Mouse (Mus musculus) midbrain, embryonic 11.5 days (tissue): ENCODE results near the gene Galnt17. TPM values are rescaled to one million over a fixed set of nuclear protein-coding genes. Genes with fewer than 3 reads are reported as not detected.
A peak's percentile ranks its signal among the peaks of the same experiment; 100 is the strongest.

Experiments used
- ATAC-seq: fragments of 200-750 bp; cut with Nextera tagmentation; 2 replicates; pipeline ENCODE4 v1.8.0; 2017; ENCODE audit warnings: moderate TSS enrichment, moderate library complexity; ENCODE audit not compliant: low FRiP score
- DNase-seq: peaks from one replicate; pipeline ENCODE4 v3.0.0; 2015; ENCODE audit warnings: low spot score; ENCODE audit errors: missing footprints
- H3K27ac ChIP-seq: fragments of 300-500 bp; sonication (generic); 2 replicates; pipeline ENCODE4 v1.5.1; 2014; ENCODE audit warnings: low read depth, low read length
- H3K27me3 ChIP-seq: fragments of 300-500 bp; sonication (generic); 2 replicates; pipeline ENCODE4 v1.6.1; 2014; ENCODE audit warnings: mild to moderate bottlenecking, low read length, moderate library complexity, mixed read lengths; ENCODE audit not compliant: control insufficient read depth, insufficient read depth
- H3K36me3 ChIP-seq: fragments of 300-500 bp; sonication (generic); 2 replicates; pipeline ENCODE4 v1.6.1; 2014; ENCODE audit warnings: mild to moderate bottlenecking, low read length, moderate library complexity, mixed read lengths; ENCODE audit not compliant: control insufficient read depth, insufficient read depth
- H3K4me1 ChIP-seq: fragments of 300-500 bp; sonication (generic); 2 replicates; pipeline ENCODE4 v1.6.1; 2014; ENCODE audit warnings: low read length; ENCODE audit not compliant: control insufficient read depth, insufficient read depth
- H3K4me2 ChIP-seq: fragments of 300-500 bp; sonication (generic); 2 replicates; pipeline ENCODE4 v1.6.1; 2014; ENCODE audit warnings: mild to moderate bottlenecking, moderate library complexity
- H3K4me3 ChIP-seq: fragments of 300-500 bp; sonication (generic); 2 replicates; pipeline ENCODE4 v1.5.1; 2014; ENCODE audit warnings: low read depth, low read length
- H3K9ac ChIP-seq: fragments of 300-500 bp; sonication (generic); 2 replicates; pipeline ENCODE4 v1.6.1; 2014; ENCODE audit warnings: low read length
- H3K9me3 ChIP-seq: fragments of 300-500 bp; sonication (generic); 2 replicates; pipeline ENCODE4 v1.6.1; 2016; ENCODE audit warnings: low read length; ENCODE audit not compliant: control insufficient read depth
- WGBS: fragments of 180-500 bp; shearing (Covaris S2); extraction: QIAGEN DNeasy Blood & Tissue Kit; methylation state at CpG from one replicate; pipeline ENCODE4 v1.1.7; 2014; 5-methylcytosine and 5-hydroxymethylcytosine counted together
- polyA plus RNA-seq: library from polyadenylated mRNA; unstranded; fragments of >200 nt; fragmentation: Nextera tagmentation; extraction: Ambion mirVana; gene quantifications from 2 replicates; pipeline ENCODE4 v1.2.1, GENCODE M21; 2014

The Galnt17 gene
- polyA plus RNA-seq, 1 experiment from 2014 or later: 0.79 TPM

DNA sequence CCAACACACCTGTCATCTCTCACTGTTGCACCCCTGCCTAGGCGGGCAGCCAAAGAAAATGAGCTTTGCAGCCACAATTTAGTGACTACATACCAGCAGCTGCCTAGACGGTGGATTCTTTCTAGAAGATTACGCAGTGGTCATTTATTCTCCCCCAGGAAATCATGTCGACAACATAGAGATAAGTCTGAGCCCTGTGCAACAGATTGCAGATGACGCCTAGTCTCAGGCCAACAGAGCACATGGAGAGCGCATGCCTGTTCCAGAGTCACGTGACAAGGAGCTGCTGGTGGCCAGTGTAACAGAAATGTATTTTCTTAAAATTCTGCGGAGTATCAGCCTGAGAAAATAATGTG, 380.5 kb downstream of the Galnt17 start:
- DNase-seq: no peak
- 92% methylated on average over 8 of the region's 8 CpGs for WGBS
- Histone ChIP-seq H3K4me3 (no peak overlapping the region), H3K4me2 (no peak overlapping the region), H3K36me3 (no peaks in the 10 kb centered on the region), H3K27me3 (no peaks in the 10 kb centered on the region), H3K4me1 (peaks cover 4% of the 10 kb centered on the region; the same call in 1 of the 2 replicates), H3K9me3 (no peaks in the 10 kb centered on the region), H3K27ac (no peak overlapping the region), H3K9ac (no peak overlapping the region)
- ATAC-seq: no peak

DNA sequence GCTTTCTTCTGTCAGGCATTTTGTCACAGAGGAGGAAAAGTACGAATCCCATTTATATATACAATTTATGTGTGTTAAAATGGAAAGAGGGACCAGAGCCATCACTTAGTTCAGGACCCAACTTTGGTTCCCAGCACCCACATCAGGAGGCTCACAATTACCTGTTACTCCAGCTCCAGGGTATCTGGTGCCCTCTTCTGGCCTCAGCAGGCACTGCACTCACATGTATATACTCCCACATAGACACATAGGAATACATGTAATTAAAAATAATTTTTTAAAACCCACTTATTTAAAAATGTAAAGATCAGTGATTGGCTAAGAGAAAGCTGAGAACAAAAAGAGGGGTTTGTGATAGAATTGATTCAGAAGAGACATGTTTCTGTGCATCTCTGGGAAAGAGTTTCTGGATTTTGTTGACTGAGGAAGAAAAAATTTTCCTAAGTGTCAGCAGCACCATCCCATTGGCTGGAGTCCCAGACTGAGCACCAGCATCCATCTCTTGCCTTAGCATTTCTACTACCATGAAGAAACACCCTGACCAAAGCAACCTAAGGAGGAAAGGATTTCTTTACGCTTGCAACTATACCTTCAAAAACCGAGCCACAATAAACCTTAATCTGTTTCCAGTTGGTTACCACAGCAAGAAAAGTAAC, 381.0 kb downstream of the Galnt17 start:
- Histone ChIP-seq H3K9me3 (no peaks in the 10 kb centered on the region), H3K4me1 (peaks cover 4% of the 10 kb centered on the region; the same call in 1 of the 2 replicates), H3K27ac (no peak overlapping the region), H3K4me2 (no peak overlapping the region), H3K36me3 (no peaks in the 10 kb centered on the region), H3K27me3 (no peaks in the 10 kb centered on the region), H3K9ac (no peak overlapping the region), H3K4me3 (no peak overlapping the region)
- DNase-seq: no peak
- no peak for ATAC-seq
- 84% methylated on average over 3 of the region's 3 CpGs for WGBS

DNA sequence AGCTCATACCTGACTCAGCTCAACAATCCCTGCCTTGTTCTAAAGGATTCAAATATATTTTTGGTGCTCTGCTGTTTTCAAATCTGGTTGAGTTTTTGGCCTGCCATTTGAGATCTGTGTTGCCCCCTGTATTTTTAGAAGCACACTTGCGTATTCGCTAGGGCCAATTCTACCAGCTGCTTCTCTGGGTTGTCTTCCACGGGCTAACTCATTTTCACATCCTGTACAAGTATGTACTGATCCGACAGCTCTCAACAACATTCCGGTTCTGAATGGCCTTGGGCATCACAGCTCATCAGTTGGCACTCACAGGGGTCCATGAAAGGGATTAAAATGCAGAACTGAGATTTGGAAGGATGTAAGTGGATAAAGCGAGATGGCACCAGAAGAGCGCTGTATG, 382.6 kb downstream of the Galnt17 start:
- no peaks in the 10 kb centered on the region for H3K9me3 ChIP-seq
- H3K36me3 ChIP-seq: no peaks in the 10 kb centered on the region
- H3K4me2 ChIP-seq: no peak overlapping the region
- H3K9ac ChIP-seq: no peak overlapping the region
- peaks cover 4% of the 10 kb centered on the region; the same call in 1 of the 2 replicates for H3K4me1 ChIP-seq
- H3K27ac ChIP-seq: no peak overlapping the region
- DNase-seq: no peak
- ATAC-seq: no peak
- H3K4me3 ChIP-seq: no peak overlapping the region
- WGBS: 96% methylated on average over 7 of the region's 7 CpGs
- H3K27me3 ChIP-seq: no peaks in the 10 kb centered on the region

GRCm38 (mm10) chr5:130924245-130924827, 384.0 kb downstream of the Galnt17 start:
- Histone ChIP-seq H3K36me3 (no peaks in the 10 kb centered on the region), H3K4me3 (no peak overlapping the region), H3K27me3 (no peaks in the 10 kb centered on the region), H3K4me1 (peaks cover 4% of the 10 kb centered on the region; the same call in 1 of the 2 replicates), H3K9ac (no peak overlapping the region), H3K27ac (no peak overlapping the region), H3K9me3 (no peaks in the 10 kb centered on the region), H3K4me2 (no peak overlapping the region)
- DNase-seq: no peak
- ATAC-seq: peak; percentile 46; the same call in 1 of the 2 replicates
- WGBS: 36% methylated on average over 2 of the region's 2 CpGs

DNA sequence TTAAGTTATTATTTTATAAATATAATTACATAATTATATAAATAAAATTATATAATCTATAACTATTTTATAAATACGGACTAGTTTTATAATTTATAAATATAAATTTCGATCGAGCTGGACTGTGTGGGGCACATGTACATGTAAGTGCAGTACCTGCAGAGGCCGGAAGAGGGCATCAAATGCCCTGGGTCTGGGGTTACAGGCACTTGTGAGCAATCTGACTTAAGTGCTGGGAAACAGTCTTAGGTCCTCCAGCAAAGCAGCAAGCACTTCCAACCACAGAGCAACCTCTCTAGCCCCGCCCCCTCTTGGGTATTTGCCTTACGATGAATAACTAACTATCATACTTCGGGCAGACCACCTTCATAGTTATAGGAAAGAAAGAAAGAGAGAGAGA, 388.3 kb downstream of the Galnt17 start:
- H3K4me3 ChIP-seq: no peak overlapping the region
- no peaks in the 10 kb centered on the region for H3K27me3 ChIP-seq
- WGBS: 91% methylated on average over 7 of the region's 7 CpGs
- no peak for DNase-seq
- no peak for ATAC-seq
- H3K36me3 ChIP-seq: no peaks in the 10 kb centered on the region
- H3K27ac ChIP-seq: no peak overlapping the region
- no peaks in the 10 kb centered on the region for H3K9me3 ChIP-seq
- peaks cover 4% of the 10 kb centered on the region; the same call in 1 of the 2 replicates for H3K4me1 ChIP-seq
- H3K4me2 ChIP-seq: no peak overlapping the region
- no peak overlapping the region for H3K9ac ChIP-seq

- Histone ChIP-seq H3K27ac (no peak overlapping the region), H3K9me3 (no peaks in the 10 kb centered on the region), H3K4me3 (no peak overlapping the region), H3K27me3 (no peaks in the 10 kb centered on the region), H3K9ac (no peak overlapping the region), H3K36me3 (no peaks in the 10 kb centered on the region), H3K4me2 (no peak overlapping the region), H3K4me1 (no peaks in the 10 kb centered on the region)
- 85% methylated on average over 3 of the region's 3 CpGs for WGBS
- DNase-seq (no peak), ATAC-seq (no peak)
Observed at GRCm38 (mm10) chr5:130914606-130915005, 393.7 kb downstream of the Galnt17 start.

DNA sequence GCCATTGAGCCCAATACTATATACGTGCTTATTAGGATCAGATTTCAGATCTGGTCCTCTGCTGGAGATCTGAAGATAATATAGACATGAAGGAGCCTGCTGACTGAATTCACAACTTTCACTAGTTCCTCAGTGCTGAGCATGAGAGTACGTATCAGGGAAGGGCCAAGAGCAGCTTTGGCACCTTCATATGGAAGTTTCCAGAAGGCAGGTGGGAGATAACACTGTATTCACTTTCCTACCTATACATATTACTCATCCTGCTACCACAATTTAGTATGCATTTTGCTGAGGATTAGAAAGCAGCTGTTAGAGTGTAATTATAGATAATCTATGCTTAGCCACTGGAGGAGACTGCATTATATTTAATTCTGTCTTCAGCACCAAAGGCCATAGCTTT, 396.7 kb downstream of the Galnt17 start:
- WGBS: 86% methylated on average over 2 of the region's 2 CpGs
- no peak overlapping the region for H3K4me2 ChIP-seq
- no peak for ATAC-seq
- no peaks in the 10 kb centered on the region for H3K27me3 ChIP-seq
- no peaks in the 10 kb centered on the region for H3K36me3 ChIP-seq
- no peak for DNase-seq
- no peak overlapping the region for H3K27ac ChIP-seq
- no peaks in the 10 kb centered on the region for H3K9me3 ChIP-seq
- no peak overlapping the region for H3K9ac ChIP-seq
- no peak overlapping the region for H3K4me3 ChIP-seq
- H3K4me1 ChIP-seq: no peaks in the 10 kb centered on the region

DNA sequence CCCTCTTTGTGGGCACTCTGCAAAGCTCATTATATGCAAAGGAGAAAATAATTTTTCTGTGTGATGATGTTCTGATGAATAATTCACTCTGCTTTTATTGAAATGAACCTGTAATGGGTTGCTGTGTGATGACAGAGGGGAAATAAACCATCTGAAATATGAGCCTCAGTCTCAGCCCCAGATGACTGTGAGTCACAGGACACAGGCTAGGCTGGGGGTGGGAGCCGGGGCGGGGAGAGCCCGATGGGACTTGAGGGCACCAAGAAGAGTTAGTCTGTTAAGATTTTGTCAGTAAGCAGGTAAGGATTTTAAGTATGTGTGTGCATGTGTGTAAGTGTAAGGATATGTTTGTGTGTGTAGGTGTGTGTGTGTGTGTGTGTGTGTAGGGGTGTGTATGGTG, 406.6 kb downstream of the Galnt17 start:
- whole genome bisulfite sequencing: 88% methylated on average over 3 of the region's 3 CpGs
- Histone ChIP-seq H3K4me2 (no peak overlapping the region), H3K4me1 (no peaks in the 10 kb centered on the region), H3K27me3 (no peaks in the 10 kb centered on the region), H3K9ac (no peak overlapping the region), H3K36me3 (no peaks in the 10 kb centered on the region), H3K9me3 (no peaks in the 10 kb centered on the region), H3K27ac (no peak overlapping the region), H3K4me3 (no peak overlapping the region)
- DNase-seq (no peak), ATAC-seq (no peak)

- Histone ChIP-seq H3K4me1 (no peaks in the 10 kb centered on the region), H3K27me3 (no peaks in the 10 kb centered on the region), H3K27ac (no peak overlapping the region), H3K9ac (no peak overlapping the region), H3K9me3 (no peaks in the 10 kb centered on the region), H3K4me3 (no peak overlapping the region), H3K36me3 (no peaks in the 10 kb centered on the region), H3K4me2 (no peak overlapping the region)
- ATAC-seq (no peak), DNase-seq (no peak)
- WGBS: 95% methylated on average over 3 of the region's 3 CpGs
Observed at GRCm38 (mm10) chr5:130895991-130896390, 412.3 kb downstream of the Galnt17 start.
